Mouse (Mus musculus) midbrain, embryonic 11.5 days (tissue): ENCODE data around the gene Rpl35a. TPM values are rescaled to one million over a fixed set of nuclear protein-coding genes. Genes with fewer than 3 reads are reported as not detected.

Source experiments
- ATAC-seq: fragments of 200-750 bp; cut with Nextera tagmentation; 2 replicates; pipeline ENCODE4 v1.8.0; 2017; ENCODE audit warnings: moderate TSS enrichment, moderate library complexity; ENCODE audit not compliant: low FRiP score
- DNase-seq: peaks from one replicate; pipeline ENCODE4 v3.0.0; 2015; ENCODE audit warnings: low spot score; ENCODE audit errors: missing footprints
- H3K27ac ChIP-seq: fragments of 300-500 bp; sonication (generic); 2 replicates; pipeline ENCODE4 v1.5.1; 2014; ENCODE audit warnings: low read depth, low read length
- H3K27me3 ChIP-seq: fragments of 300-500 bp; sonication (generic); 2 replicates; pipeline ENCODE4 v1.6.1; 2014; ENCODE audit warnings: mild to moderate bottlenecking, low read length, moderate library complexity, mixed read lengths; ENCODE audit not compliant: control insufficient read depth, insufficient read depth
- H3K36me3 ChIP-seq: fragments of 300-500 bp; sonication (generic); 2 replicates; pipeline ENCODE4 v1.6.1; 2014; ENCODE audit warnings: mild to moderate bottlenecking, low read length, moderate library complexity, mixed read lengths; ENCODE audit not compliant: control insufficient read depth, insufficient read depth
- H3K4me1 ChIP-seq: fragments of 300-500 bp; sonication (generic); 2 replicates; pipeline ENCODE4 v1.6.1; 2014; ENCODE audit warnings: low read length; ENCODE audit not compliant: control insufficient read depth, insufficient read depth
- H3K4me2 ChIP-seq: fragments of 300-500 bp; sonication (generic); 2 replicates; pipeline ENCODE4 v1.6.1; 2014; ENCODE audit warnings: mild to moderate bottlenecking, moderate library complexity
- H3K4me3 ChIP-seq: fragments of 300-500 bp; sonication (generic); 2 replicates; pipeline ENCODE4 v1.5.1; 2014; ENCODE audit warnings: low read depth, low read length
- H3K9ac ChIP-seq: fragments of 300-500 bp; sonication (generic); 2 replicates; pipeline ENCODE4 v1.6.1; 2014; ENCODE audit warnings: low read length
- H3K9me3 ChIP-seq: fragments of 300-500 bp; sonication (generic); 2 replicates; pipeline ENCODE4 v1.6.1; 2016; ENCODE audit warnings: low read length; ENCODE audit not compliant: control insufficient read depth
- WGBS: fragments of 180-500 bp; shearing (Covaris S2); extraction: QIAGEN DNeasy Blood & Tissue Kit; methylation state at CpG from one replicate; pipeline ENCODE4 v1.1.7; 2014; 5-methylcytosine and 5-hydroxymethylcytosine counted together
- polyA plus RNA-seq: library from polyadenylated mRNA; unstranded; fragments of >200 nt; fragmentation: Nextera tagmentation; extraction: Ambion mirVana; gene quantifications from 2 replicates; pipeline ENCODE4 v1.2.1, GENCODE M21; 2014

Rpl35a gene
- polyA plus RNA-seq, 1 experiment from 2014 or later, result 861 TPM

GRCm38 (mm10) chr16:33019117-33019770 lies 37.0 kb upstream of the Rpl35a start:
- Histone ChIP-seq H3K36me3 (no peaks in the 10 kb centered on the region), H3K9me3 (no peaks in the 10 kb centered on the region), H3K27me3 (no peaks in the 10 kb centered on the region), H3K4me2 (no peak overlapping the region), H3K27ac (no peak overlapping the region), H3K4me3 (no peak overlapping the region), H3K4me1 (no peaks in the 10 kb centered on the region), H3K9ac (no peak overlapping the region)
- ATAC-seq, result no peak
- WGBS, result 79% methylated on average over 21 of the region's 21 CpGs
- no peak for DNase-seq

- Histone ChIP-seq H3K9ac (no peak overlapping the region), H3K4me2 (no peak overlapping the region), H3K4me1 (no peaks in the 10 kb centered on the region), H3K4me3 (no peak overlapping the region), H3K27me3 (no peaks in the 10 kb centered on the region), H3K36me3 (no peaks in the 10 kb centered on the region), H3K27ac (no peak overlapping the region), H3K9me3 (no peaks in the 10 kb centered on the region)
- no peak for DNase-seq
- no peak for ATAC-seq
- WGBS, result 91% methylated on average over 3 of the region's 3 CpGs
These were observed 34.9 kb upstream of the Rpl35a start for GRCm38 (mm10) chr16:33021381-33021780.

- Histone ChIP-seq H3K4me2 (no peak overlapping the region), H3K36me3 (no peaks in the 10 kb centered on the region), H3K27me3 (no peaks in the 10 kb centered on the region), H3K4me3 (no peak overlapping the region), H3K4me1 (no peaks in the 10 kb centered on the region), H3K9me3 (no peaks in the 10 kb centered on the region), H3K9ac (no peak overlapping the region), H3K27ac (no peak overlapping the region)
- ATAC-seq, result peak; percentile 58; the same call in 1 of the 2 replicates
- 7% methylated on average over 4 of the region's 4 CpGs for WGBS
- DNase-seq, result peak; percentile 98
These were observed 32.5 kb upstream of the Rpl35a start for GRCm38 (mm10) chr16:33023750-33024149.

GRCm38 (mm10) chr16:33024456-33025104 lies 31.7 kb upstream of the Rpl35a start:
- Histone ChIP-seq H3K4me2 (no peak overlapping the region), H3K9me3 (no peaks in the 10 kb centered on the region), H3K27me3 (no peaks in the 10 kb centered on the region), H3K9ac (no peak overlapping the region), H3K4me1 (no peaks in the 10 kb centered on the region), H3K27ac (no peak overlapping the region), H3K4me3 (no peak overlapping the region), H3K36me3 (no peaks in the 10 kb centered on the region)
- ATAC-seq (no peak), DNase-seq (no peak)
- WGBS, result 83% methylated on average over 8 of the region's 8 CpGs

- Histone ChIP-seq H3K36me3 (no peaks in the 10 kb centered on the region), H3K9ac (no peak overlapping the region), H3K9me3 (no peaks in the 10 kb centered on the region), H3K27me3 (no peaks in the 10 kb centered on the region), H3K4me3 (no peak overlapping the region), H3K4me1 (no peaks in the 10 kb centered on the region), H3K4me2 (no peak overlapping the region), H3K27ac (no peak overlapping the region)
- WGBS, result 90% methylated on average over 7 of the region's 7 CpGs
- ATAC-seq (no peak), DNase-seq (no peak)
These were observed 29.9 kb upstream of the Rpl35a start for GRCm38 (mm10) chr16:33026357-33026756.

- no peaks in the 10 kb centered on the region for H3K4me1 ChIP-seq
These were observed 20.2 kb upstream of the Rpl35a start for GRCm38 (mm10) chr16:33036006-33036405.

GRCm38 (mm10) chr16:33042682-33043081 lies 13.6 kb upstream of the Rpl35a start:
- Histone ChIP-seq H3K36me3 (no peaks in the 10 kb centered on the region), H3K9ac (no peak overlapping the region), H3K27me3 (no peaks in the 10 kb centered on the region), H3K4me1 (no peaks in the 10 kb centered on the region), H3K9me3 (no peaks in the 10 kb centered on the region), H3K4me3 (no peak overlapping the region), H3K27ac (no peak overlapping the region), H3K4me2 (no peak overlapping the region)
- DNase-seq (no peak), ATAC-seq (no peak)
- 84% methylated on average over 1 of the region's 1 CpGs for WGBS

More at GRCm38 (mm10) chr16:33036006-33036405, 20.2 kb upstream of the Rpl35a start:
- no peaks in the 10 kb centered on the region for H3K27me3 ChIP-seq
- no peak overlapping the region for H3K4me2 ChIP-seq
- H3K9ac ChIP-seq, result no peak overlapping the region
- no peaks in the 10 kb centered on the region for H3K9me3 ChIP-seq
- DNase-seq (no peak), ATAC-seq (no peak)
- no peak overlapping the region for H3K4me3 ChIP-seq
- WGBS, result 84% methylated on average over 4 of the region's 4 CpGs
- no peak overlapping the region for H3K27ac ChIP-seq
- no peaks in the 10 kb centered on the region for H3K36me3 ChIP-seq

- Histone ChIP-seq H3K9me3 (no peaks in the 10 kb centered on the region), H3K4me2 (no peak overlapping the region), H3K27me3 (no peaks in the 10 kb centered on the region), H3K4me3 (no peak overlapping the region), H3K36me3 (no peaks in the 10 kb centered on the region), H3K9ac (no peak overlapping the region), H3K27ac (no peak overlapping the region), H3K4me1 (no peaks in the 10 kb centered on the region)
- ATAC-seq (no peak), DNase-seq (no peak)
- WGBS, result 85% methylated on average over 2 of the region's 2 CpGs
These were observed 13.0 kb upstream of the Rpl35a start for GRCm38 (mm10) chr16:33043268-33043667.

- ATAC-seq (no peak), DNase-seq (no peak)
- WGBS, result 93% methylated on average over 1 of the region's 1 CpGs
- Histone ChIP-seq H3K4me3 (no peak overlapping the region), H3K9ac (no peak overlapping the region), H3K4me2 (no peak overlapping the region), H3K4me1 (no peaks in the 10 kb centered on the region), H3K9me3 (no peaks in the 10 kb centered on the region), H3K36me3 (no peaks in the 10 kb centered on the region), H3K27ac (no peak overlapping the region), H3K27me3 (no peaks in the 10 kb centered on the region)
These were observed 8.2 kb upstream of the Rpl35a start for GRCm38 (mm10) chr16:33048004-33048403.
